Mouse (Mus musculus) intestine, postnatal 0 days (tissue): Measurements from ENCODE around the gene Sec61a1. TPM values are rescaled to one million over a fixed set of nuclear protein-coding genes. Genes with fewer than 3 reads are reported as not detected.

ENCODE experiments used
- ATAC-seq: fragments of 200-750 bp; cut with Nextera tagmentation; 2 replicates; pipeline ENCODE4 v1.8.0; 2017; ENCODE audit warnings: mild to moderate bottlenecking, moderate TSS enrichment, moderate library complexity
- H3K27ac ChIP-seq: fragments of 300-500 bp; sonication (generic); 2 replicates; pipeline ENCODE4 v1.5.1; 2014; ENCODE audit warnings: mild to moderate bottlenecking, low read depth, low read length, moderate library complexity
- H3K27me3 ChIP-seq: fragments of 300-500 bp; sonication (generic); replicated peaks from 2 replicates; pipeline ENCODE4 v1.6.1; 2014; ENCODE audit warnings: low read length, mixed read lengths; ENCODE audit not compliant: control insufficient read depth, insufficient read depth
- H3K36me3 ChIP-seq: fragments of 300-500 bp; sonication (generic); 2 replicates; pipeline ENCODE4 v1.6.1; 2014; ENCODE audit warnings: mild to moderate bottlenecking, moderate library complexity; ENCODE audit not compliant: control insufficient read depth, insufficient read depth
- H3K4me1 ChIP-seq: fragments of 300-500 bp; sonication (generic); replicated peaks from 2 replicates; pipeline ENCODE4 v1.6.1; 2014; ENCODE audit warnings: antibody characterized with exemption, low read length, mixed read lengths; ENCODE audit not compliant: control insufficient read depth, insufficient read depth
- H3K4me2 ChIP-seq: fragments of 300-500 bp; sonication (generic); replicated peaks from 2 replicates; pipeline ENCODE4 v1.6.1; 2014; ENCODE audit warnings: low read depth, mild to moderate bottlenecking, moderate library complexity
- H3K4me3 ChIP-seq: fragments of 300-500 bp; sonication (generic); 2 replicates; pipeline ENCODE4 v1.5.1; 2014; ENCODE audit warnings: low read depth, low read length
- H3K9ac ChIP-seq: fragments of 300-500 bp; sonication (generic); 2 replicates; pipeline ENCODE4 v1.6.1; 2014; ENCODE audit warnings: mild to moderate bottlenecking, low read depth, low read length
- H3K9me3 ChIP-seq: fragments of 300-500 bp; sonication (generic); 2 replicates; pipeline ENCODE4 v1.6.1; 2016; ENCODE audit warnings: mixed run types; ENCODE audit not compliant: control insufficient read depth
- CTCF ChIP-seq: sonication (generic); IDR thresholded peaks from 2 replicates; pipeline ENCODE4 v1.5.1; 2016; ENCODE audit warnings: low read depth, mild to moderate bottlenecking, control low read depth, antibody characterized with exemption, moderate library complexity
- WGBS: fragments of 180-500 bp; shearing (Covaris S2); extraction: QIAGEN DNeasy Blood & Tissue Kit; methylation state at CpG from one replicate; pipeline ENCODE4 v1.1.7; 2014; 5-methylcytosine and 5-hydroxymethylcytosine counted together
- polyA plus RNA-seq: library from polyadenylated mRNA; unstranded; fragments of >200 nt; fragmentation: Nextera tagmentation; extraction: Ambion mirVana; gene quantifications from 2 replicates; pipeline ENCODE4 v1.2.1, GENCODE M21; 2015

Gene Sec61a1
- polyA plus RNA-seq, 1 experiment from 2014 or later, result 129 TPM

GRCm38 (mm10) chr6:88521821-88522220, 3.1 kb upstream of the Sec61a1 start:
- H3K36me3 ChIP-seq, result no peaks in the 10 kb centered on the region
- no peaks in the 10 kb centered on the region for H3K9me3 ChIP-seq
- WGBS, result 81% methylated on average over 7 of the region's 7 CpGs
- H3K4me2 ChIP-seq, result no peak overlapping the region
- no peak for ATAC-seq
- no peak overlapping the region for H3K9ac ChIP-seq
- H3K27me3 ChIP-seq, result no peaks in the 10 kb centered on the region
- H3K4me3 ChIP-seq, result no peak overlapping the region
- no peaks in the 10 kb centered on the region for H3K4me1 ChIP-seq
- TF ChIP-seq CTCF, result no peak
- no peak overlapping the region for H3K27ac ChIP-seq

DNA sequence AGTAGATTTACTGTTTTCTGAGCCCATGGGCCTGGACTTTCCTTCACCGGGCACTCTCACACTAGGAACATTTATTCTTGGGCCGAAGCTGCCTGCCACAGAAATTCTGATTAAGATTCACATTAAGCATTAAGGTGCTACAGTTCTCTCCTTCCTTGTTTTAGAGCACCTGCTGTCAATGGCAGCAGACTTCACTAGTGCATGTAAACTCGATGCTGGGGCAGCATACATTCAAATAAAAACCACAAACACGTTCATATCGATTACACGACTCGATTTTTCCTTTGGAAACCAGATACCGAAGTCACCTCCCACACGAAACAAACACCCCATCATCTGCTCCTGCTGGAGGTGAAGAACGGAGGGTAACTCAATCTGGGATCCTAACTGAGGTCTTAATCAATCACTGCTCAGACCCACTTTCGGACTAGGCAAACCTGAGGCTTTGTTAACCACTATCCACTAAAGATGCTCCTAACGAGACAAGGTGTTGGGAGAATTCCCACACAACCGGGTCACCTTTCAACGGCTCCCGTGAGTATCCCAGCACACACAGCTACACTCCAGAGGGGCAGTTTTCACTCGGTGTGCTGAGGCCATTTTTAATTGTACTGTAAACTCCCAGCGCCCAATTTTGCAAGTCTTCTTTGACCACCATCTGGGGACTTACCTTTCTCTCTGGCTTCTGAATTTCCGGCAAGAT, 853 bp downstream of the Sec61a1 start:
- H3K4me1 ChIP-seq, result no peaks in the 10 kb centered on the region
- H3K9me3 ChIP-seq, result no peaks in the 10 kb centered on the region
- 6% methylated on average over 18 of the region's 18 CpGs for WGBS
- no peaks in the 10 kb centered on the region for H3K27me3 ChIP-seq
- no peak for TF ChIP-seq CTCF
- peaks cover 32% of the 10 kb centered on the region for H3K36me3 ChIP-seq
- peak overlapping the region; percentile 90 for H3K9ac ChIP-seq
- no peak for ATAC-seq
- H3K27ac ChIP-seq, result peak overlapping the region; percentile 90
- H3K4me3 ChIP-seq, result peak overlapping the region; percentile 91
- H3K4me2 ChIP-seq, result peak overlapping the region; percentile 80

DNA sequence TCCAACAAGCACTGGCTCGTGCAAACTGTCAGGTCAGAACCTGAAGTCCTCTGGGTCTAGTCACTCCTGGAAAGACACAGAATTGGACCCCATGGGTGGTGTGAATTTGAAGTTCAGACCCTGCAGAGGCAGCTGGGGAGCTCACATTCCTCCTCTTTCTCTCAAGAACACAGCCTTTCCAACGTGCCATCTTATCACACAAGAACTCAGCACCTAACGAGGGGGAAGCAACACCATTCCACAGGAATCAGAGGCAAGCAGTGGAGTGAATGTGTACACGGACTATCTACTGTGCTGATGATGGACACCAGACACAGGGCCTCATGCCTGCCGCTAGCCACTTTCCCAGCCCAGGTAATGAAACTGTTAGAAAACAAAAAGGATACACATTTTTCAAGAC, 2.0 kb downstream of the Sec61a1 start:
- no peak for TF ChIP-seq CTCF
- Histone ChIP-seq H3K9ac (peak overlapping the region; percentile 45), H3K36me3 (peaks cover 43% of the 10 kb centered on the region), H3K4me3 (peak overlapping the region; percentile 12; the same call in 1 of the 2 replicates), H3K4me2 (peak overlapping the region; percentile 80), H3K27me3 (no peaks in the 10 kb centered on the region), H3K27ac (no peak overlapping the region), H3K9me3 (no peaks in the 10 kb centered on the region), H3K4me1 (no peaks in the 10 kb centered on the region)
- WGBS, result 40% methylated on average over 5 of the region's 5 CpGs
- ATAC-seq, result no peak

DNA sequence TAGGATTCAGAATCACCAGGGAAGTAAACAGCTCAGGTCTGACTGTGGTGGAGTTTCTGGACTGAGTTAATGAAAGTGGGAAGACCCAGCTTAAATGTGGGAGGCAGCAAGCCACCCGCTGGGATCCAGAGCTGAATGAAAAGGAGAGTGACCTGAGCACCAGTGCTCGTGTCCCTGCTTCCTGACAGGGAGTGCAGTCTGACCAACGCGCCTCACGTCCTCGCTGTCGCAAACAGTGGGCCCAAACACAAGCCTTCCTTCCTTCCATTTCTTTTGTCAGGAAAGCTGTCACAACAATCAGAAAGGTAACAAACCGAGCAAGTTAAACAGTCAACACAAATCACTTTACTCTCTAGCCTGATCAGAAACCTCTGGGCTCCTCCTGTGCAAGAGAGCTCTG, 2.7 kb downstream of the Sec61a1 start:
- H3K4me1 ChIP-seq, result no peaks in the 10 kb centered on the region
- H3K9me3 ChIP-seq, result no peaks in the 10 kb centered on the region
- WGBS, result 82% methylated on average over 8 of the region's 8 CpGs
- no peak for ATAC-seq
- H3K4me3 ChIP-seq, result no peak overlapping the region
- H3K36me3 ChIP-seq, result peaks cover 50% of the 10 kb centered on the region
- no peak for TF ChIP-seq CTCF
- no peak overlapping the region for H3K27ac ChIP-seq
- no peaks in the 10 kb centered on the region for H3K27me3 ChIP-seq
- no peak overlapping the region for H3K4me2 ChIP-seq
- H3K9ac ChIP-seq, result no peak overlapping the region

GRCm38 (mm10) chr6:88514546-88514945, 4.2 kb downstream of the Sec61a1 start:
- Histone ChIP-seq H3K4me2 (no peak overlapping the region), H3K36me3 (peaks cover 65% of the 10 kb centered on the region), H3K4me3 (no peak overlapping the region), H3K4me1 (no peaks in the 10 kb centered on the region), H3K27ac (no peak overlapping the region), H3K9ac (no peak overlapping the region), H3K27me3 (no peaks in the 10 kb centered on the region), H3K9me3 (no peaks in the 10 kb centered on the region)
- TF ChIP-seq CTCF, result no peak
- WGBS, result 75% methylated on average over 4 of the region's 4 CpGs
- ATAC-seq, result no peak

DNA sequence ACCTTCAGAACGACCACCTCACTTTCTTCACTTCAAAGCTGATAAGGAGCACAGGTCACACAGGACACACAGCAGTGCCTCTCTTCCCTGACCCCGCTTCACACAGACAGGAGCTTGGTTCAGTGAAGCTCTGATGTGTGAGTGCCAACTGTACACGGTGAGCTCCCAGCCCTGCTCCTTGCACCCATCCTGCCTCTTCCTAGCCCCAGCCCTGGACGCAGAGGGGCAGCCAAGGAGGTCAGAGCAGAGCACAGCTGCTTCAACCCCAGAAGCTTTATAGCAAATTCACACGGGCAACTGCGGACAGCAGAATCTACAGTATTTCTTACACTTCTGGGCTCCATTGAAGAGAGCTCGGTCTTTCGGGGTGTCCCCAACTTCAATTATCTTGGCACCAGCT, 4.7 kb downstream of the Sec61a1 start:
- H3K9me3 ChIP-seq, result no peaks in the 10 kb centered on the region
- TF ChIP-seq CTCF, result no peak
- ATAC-seq, result no peak
- H3K4me1 ChIP-seq, result no peaks in the 10 kb centered on the region
- no peak overlapping the region for H3K9ac ChIP-seq
- H3K4me2 ChIP-seq, result no peak overlapping the region
- H3K27ac ChIP-seq, result no peak overlapping the region
- no peak overlapping the region for H3K4me3 ChIP-seq
- no peaks in the 10 kb centered on the region for H3K27me3 ChIP-seq
- 82% methylated on average over 8 of the region's 8 CpGs for WGBS
- H3K36me3 ChIP-seq, result peaks cover 68% of the 10 kb centered on the region
